Comparison of ENCODE assay signal across 7 mouse cellular contexts in genomic region chr11:98022555-98023371, GRCm38 (mm10). TPM values are rescaled to one million over a fixed set of nuclear protein-coding genes. Genes with fewer than 3 reads are reported as not detected.
DNase-seq lines count a peak whose midpoint lies in the region; ATAC-seq lines count a peak whose summit lies in the region.

Gene Cacnb1 (minus strand): TSS chr11:98023034.

- peak; percentile 65 for ATAC-seq in forebrain, embryonic 12.5 days (ENCODE audit: low FRiP score)

- DNase-seq in MEL-GATA-1-ER (ENCODE audit: extremely low read depth, low read depth), result peak; percentile 76
- peak; percentile 41 to 51 for DNase-seq in adrenal gland, postnatal 4 days (ENCODE audit: low spot score in 2 of 2)
- DNase-seq in heart, postnatal 36 days, result peak; percentile 67 to 77
- DNase-seq in left cerebral cortex, adult 8-10 months (ENCODE audit: low spot score in 2 of 2), result no peak
- DNase-seq in spleen, postnatal 10 days (ENCODE audit: low spot score in 2 of 2), result peak; percentile 36 to 65

- no peaks in the 10 kb centered on the region for H3K9me3 ChIP-seq in forebrain, embryonic 12.5 days
- H3K9me3 ChIP-seq in megakaryocyte, embryonic 14.5 days, result no peaks in the 10 kb centered on the region

- H3K27me3 ChIP-seq in forebrain, embryonic 12.5 days, result no peaks in the 10 kb centered on the region
- peaks cover 49% of the 10 kb centered on the region for H3K27me3 ChIP-seq in megakaryocyte, embryonic 14.5 days (replicated peaks)

- peaks cover 4% of the 10 kb centered on the region; the same call in 1 of the 2 replicates for H3K36me3 ChIP-seq in forebrain, embryonic 12.5 days (replicated peaks)
- no peaks in the 10 kb centered on the region for H3K36me3 ChIP-seq in megakaryocyte, embryonic 14.5 days (replicated peaks; ENCODE audit: low read length)

- H3K4me1 ChIP-seq in forebrain, embryonic 12.5 days, result peaks cover 62% of the 10 kb centered on the region
- peaks cover 44% of the 10 kb centered on the region for H3K4me1 ChIP-seq in megakaryocyte, embryonic 14.5 days

- H3K4me3 ChIP-seq in forebrain, embryonic 12.5 days (replicated peaks), result peak within 1 kb of the TSS; percentile 67
- H3K4me3 ChIP-seq in megakaryocyte, embryonic 14.5 days (replicated peaks), result peak within 1 kb of the TSS; percentile 93

- H3K27ac ChIP-seq in forebrain, embryonic 12.5 days, result peak within 1 kb of the TSS; percentile 92

- WGBS in forebrain, embryonic 12.5 days, result 2% methylated on average over 51 of the region's 52 CpGs

- intact Hi-C loops in heart, postnatal 36 days (cut with DNase I), result loop anchor here (2.0 kb wide), 1 partner anchor 34 kb away; no protein-coding TSS in a partner anchor

- H3K4me2 ChIP-seq in forebrain, embryonic 12.5 days, result peak within 1 kb of the TSS; percentile 81

- peak within 1 kb of the TSS; percentile 86 for H3K9ac ChIP-seq in forebrain, embryonic 12.5 days

RNA-seq across cellular contexts. Expression of gene Cacnb1, which starts in this region (rescaled TPM):
- 10 to 100 TPM; 18.8 TPM for total RNA-seq in adrenal gland, postnatal 4 days (2021)
- polyA plus RNA-seq in forebrain, embryonic 12.5 days (2016; fragmentation: Nextera tagmentation; extraction: Ambion mirVana), result 22.5 and 29.3 TPM in 2 replicates
- total RNA-seq in heart, postnatal 36 days (2021), result 1 to 10 TPM; 6.1 to 6.2 TPM
- total RNA-seq in left cerebral cortex, adult 8-10 months (2022), result 100 to 1,000 TPM; 127 to 142 (median 137) TPM
- 1.4 and 2.8 TPM in 2 replicates for polyA plus RNA-seq in megakaryocyte, embryonic 14.5 days (2012; ENCODE audit: insufficient read depth, low replicate concordance)

Comparison
In these comparisons a context has a peak if more than half of its experiments do, and no peak if none do; other contexts are left out.
1. RNA of gene Cacnb1 (total RNA-seq): 127 to 142 TPM in left cerebral cortex, adult 8-10 months; 18.8 TPM in adrenal gland, postnatal 4 days and 6.1 to 6.2 TPM in heart, postnatal 36 days; every median in the first group is over 4 times any median in the second.
2. DNase-seq: peak in MEL-GATA-1-ER (single experiment), adrenal gland, postnatal 4 days (2 of 2), heart, postnatal 36 days (2 of 2) and spleen, postnatal 10 days (2 of 2); none in left cerebral cortex, adult 8-10 months (0 of 2).